ENCODE assay signal across 20 mouse cellular contexts in the genomic region with DNA sequence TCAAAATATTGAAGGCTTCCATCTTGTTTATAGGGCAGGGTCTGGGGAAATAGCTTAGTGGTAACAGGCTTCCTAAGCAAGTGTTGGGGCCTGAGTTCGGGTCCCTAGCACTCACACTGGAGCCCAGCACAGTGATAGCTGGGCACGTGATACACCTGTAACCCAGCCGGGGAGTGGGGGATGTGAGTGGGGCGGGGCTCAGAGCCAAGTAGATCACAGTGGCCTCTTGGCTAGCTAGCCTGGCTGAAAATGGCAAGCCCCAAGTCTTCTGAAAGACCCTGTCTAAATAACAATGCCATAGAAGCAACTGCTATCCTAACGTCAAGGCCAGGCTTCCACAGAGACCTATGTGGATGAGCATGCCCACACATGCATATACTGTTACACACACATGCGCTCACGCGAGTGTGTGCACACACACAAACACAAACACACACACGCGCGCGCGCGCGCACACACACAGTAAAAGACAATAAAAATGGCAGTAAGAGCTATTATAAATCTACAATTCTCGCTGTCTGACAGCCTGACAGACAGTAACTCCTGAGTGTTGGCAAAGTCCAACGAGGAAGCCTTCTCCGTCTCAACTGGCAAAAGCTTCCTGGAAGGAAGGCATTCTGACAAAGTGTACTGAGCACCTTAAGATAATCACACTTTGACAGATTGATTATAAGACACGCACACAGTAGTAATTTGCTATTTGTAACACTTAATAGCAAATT. TPM values are rescaled to one million over a fixed set of nuclear protein-coding genes. Genes with fewer than 3 reads are reported as not detected.
DNase-seq lines count a peak whose midpoint lies in the region; ATAC-seq and TF ChIP-seq lines count a peak whose summit lies in the region.
"Had no signal": no experiment of that assay in that cellular context is flagged by ENCODE, and none has a peak within 500 bp of the region (broad histone marks: within the 10 kb centered on the region; RNA-seq: fewer than 3 reads in every experiment).

No protein-coding gene starts in this region.

- H3K4me1 ChIP-seq in E14TG2a.4 (replicated peaks; ENCODE audit: low read depth, low read length) = peaks cover 62% of the 10 kb centered on the region
- no peaks in the 10 kb centered on the region for H3K4me1 ChIP-seq in intestine, embryonic 15.5 days (replicated peaks)
- H3K4me1 ChIP-seq in limb, embryonic 10.5 days = peaks cover 5% of the 10 kb centered on the region; the same call in 1 of the 2 replicates
- H3K4me1 ChIP-seq: hindbrain, embryonic 15.5 days had no signal

- H3K4me3 ChIP-seq in E14TG2a.4 (replicated peaks; ENCODE audit: low read length) = peak overlapping the region; percentile 63
- no peak overlapping the region for H3K4me3 ChIP-seq in intestine, embryonic 15.5 days (replicated peaks)
- H3K4me3 ChIP-seq in limb, embryonic 10.5 days = no peak overlapping the region
- H3K4me3 ChIP-seq: embryonic facial prominence, embryonic 13.5 days; forebrain, embryonic 13.5 days; heart, embryonic 12.5 days; hindbrain, embryonic 15.5 days had no signal

- WGBS in intestine, embryonic 15.5 days = 59% methylated on average over 19 of the region's 19 CpGs
- WGBS in limb, embryonic 10.5 days = 73% methylated on average over 19 of the region's 19 CpGs

- no peak overlapping the region for H3K9ac ChIP-seq in intestine, embryonic 15.5 days
- H3K9ac ChIP-seq: embryonic facial prominence, embryonic 13.5 days; forebrain, embryonic 13.5 days; forebrain, postnatal 0 days; heart, embryonic 12.5 days; hindbrain, embryonic 15.5 days had no signal

- peak; percentile 80 for ATAC-seq in intestine, embryonic 15.5 days
- no peak for ATAC-seq in inflammation-experienced regulatory T-cells, adult 6 months
- ATAC-seq: forebrain, embryonic 13.5 days; forebrain, postnatal 0 days; Patski had no signal

- peak; percentile 58 for DNase-seq in ES-CJ7 (ENCODE audit: low read depth, low spot score)
- DNase-seq in limb, embryonic 10.5 days (ENCODE audit: low spot score) = peak; percentile 25
- no peak for DNase-seq in urinary bladder, adult 2 months (ENCODE audit: low spot score)
- no peak for DNase-seq in lung, postnatal 25 days (ENCODE audit: low spot score)
- DNase-seq: adrenal gland, adult 8-10 months; adrenal gland, postnatal 36 days; cerebellum, adult 8-10 months; cerebellum, postnatal 36 days; forebrain, postnatal 0 days; gastrocnemius, postnatal 14 days; heart, postnatal 36 days had no signal

- TF ChIP-seq CTCF in E14TG2a.4 (conservative IDR thresholded peaks at IDR 0.05; ENCODE audit: low read length) = no peak

- no peaks in the 10 kb centered on the region for H3K9me3 ChIP-seq in E14TG2a.4 (ENCODE audit: low read length)
- no peaks in the 10 kb centered on the region for H3K9me3 ChIP-seq in intestine, embryonic 15.5 days
- no peaks in the 10 kb centered on the region for H3K9me3 ChIP-seq in limb, embryonic 10.5 days (replicated peaks)
- H3K9me3 ChIP-seq: embryonic facial prominence, embryonic 13.5 days; forebrain, embryonic 13.5 days; heart, embryonic 12.5 days; hindbrain, embryonic 15.5 days had no signal

- 0 out of 2 replicates have a peak overlapping the region, but pooled peaks have one; percentile 14 for H3K4me2 ChIP-seq in intestine, embryonic 15.5 days (replicated peaks)
- H3K4me2 ChIP-seq: embryonic facial prominence, embryonic 13.5 days; forebrain, embryonic 13.5 days; heart, embryonic 12.5 days; hindbrain, embryonic 15.5 days had no signal

- no peaks in the 10 kb centered on the region for H3K36me3 ChIP-seq in E14TG2a.4 (ENCODE audit: insufficient read depth, low read length)
- no peaks in the 10 kb centered on the region for H3K36me3 ChIP-seq in intestine, embryonic 15.5 days
- no peaks in the 10 kb centered on the region for H3K36me3 ChIP-seq in limb, embryonic 10.5 days
- H3K36me3 ChIP-seq: embryonic facial prominence, embryonic 13.5 days; heart, embryonic 12.5 days; hindbrain, embryonic 15.5 days had no signal

- H3K27ac ChIP-seq in intestine, embryonic 15.5 days = peak overlapping the region; percentile 0; the same call in 1 of the 2 replicates
- H3K27ac ChIP-seq in limb, embryonic 10.5 days = no peak overlapping the region
- H3K27ac ChIP-seq: embryonic facial prominence, embryonic 13.5 days; forebrain, embryonic 13.5 days; hindbrain, embryonic 15.5 days had no signal

- H3K27me3 ChIP-seq in E14TG2a.4 (ENCODE audit: insufficient read depth, low read length) = no peaks in the 10 kb centered on the region
- no peaks in the 10 kb centered on the region for H3K27me3 ChIP-seq in intestine, embryonic 15.5 days (replicated peaks)
- H3K27me3 ChIP-seq in limb, embryonic 10.5 days (ENCODE audit: low read depth, poor library complexity, severe bottlenecking) = no peaks in the 10 kb centered on the region
- H3K27me3 ChIP-seq: CH12.LX; embryonic facial prominence, embryonic 13.5 days; forebrain, embryonic 13.5 days; heart, embryonic 12.5 days; hindbrain, embryonic 15.5 days; Patski had no signal

RNA-seq across cellular contexts. Expression of gene Gng2, which starts 54.8 kb away (rescaled TPM):
- polyA plus RNA-seq in intestine, embryonic 15.5 days (2015; fragmentation: Nextera tagmentation; extraction: Ambion mirVana) = 52.1 and 55.7 TPM in 2 replicates
- polyA plus RNA-seq in limb, embryonic 10.5 days (2016; fragmentation: Nextera tagmentation; extraction: Ambion mirVana) = 63.9 and 72.1 TPM in 2 replicates
- polyA plus RNA-seq in inflammation-experienced regulatory T-cells, adult 6 months (2017; shearing (Covaris generic)) = 100 to 1,000 TPM in 1 of 3 experiments, 10 to 100 TPM in 2; 56.4 to 107 (median 59.1) TPM
- polyA plus RNA-seq in urinary bladder, adult 2 months (2012; rRNA removed) = 6.5 and 12.6 TPM in 2 replicates

Comparison
In these comparisons a context has a peak if more than half of its experiments do, and no peak if none do; other contexts are left out.
1. DNase-seq: peak in ES-CJ7 (single experiment) and limb, embryonic 10.5 days (single experiment); none in urinary bladder, adult 2 months (single experiment) and lung, postnatal 25 days (single experiment).